Mouse (Mus musculus) heart, embryonic 14.5 days (tissue): ENCODE results near the gene Msl1. TPM values are rescaled to one million over a fixed set of nuclear protein-coding genes. Genes with fewer than 3 reads are reported as not detected.

Experiments used
- ATAC-seq: fragments of 200-750 bp; cut with Nextera tagmentation; 2 replicates; pipeline ENCODE4 v1.8.0; 2017; ENCODE audit warnings: low read depth, moderate TSS enrichment; ENCODE audit not compliant: insufficient number of reproducible peaks, insufficient read depth, low FRiP score
- H3K27ac ChIP-seq, 2 experiments: fragments of 200-500 bp in 1 of 2; fragments of 300-500 bp in 1 of 2; sonication (generic) in 1 of 2; replicated peaks in 1 of 2; 2 replicates each; pipeline ENCODE4 v1.5.1; 2012 to 2014; ENCODE audit warnings: low read depth in 2 of 2, low read length in 2 of 2, control low read depth in 1 of 2, mild to moderate bottlenecking in 1 of 2, mixed read lengths in 1 of 2; ENCODE audit not compliant: control insufficient read depth in 1 of 2, insufficient read depth in 1 of 2
- H3K27me3 ChIP-seq: fragments of 300-500 bp; sonication (generic); 2 replicates; pipeline ENCODE4 v1.6.1; 2014; ENCODE audit warnings: mild to moderate bottlenecking, low read length, control low read depth; ENCODE audit not compliant: control insufficient read depth, insufficient read depth
- H3K36me3 ChIP-seq: fragments of 300-500 bp; sonication (generic); 2 replicates; pipeline ENCODE4 v1.6.1; 2014; ENCODE audit warnings: mild to moderate bottlenecking, control low read depth, low read length, mixed read lengths; ENCODE audit not compliant: control insufficient read depth, insufficient read depth
- H3K4me1 ChIP-seq, 2 experiments: fragments of 200-500 bp in 1 of 2; fragments of 300-500 bp in 1 of 2; sonication (generic) in 1 of 2; 2 replicates each; pipeline ENCODE4 v1.6.1; 2012 to 2014; ENCODE audit warnings: low read length in 2 of 2, control low read depth in 1 of 2, mixed read lengths in 1 of 2; ENCODE audit not compliant: control insufficient read depth in 2 of 2, insufficient read depth in 2 of 2
- H3K4me2 ChIP-seq: fragments of 300-500 bp; sonication (generic); 2 replicates; pipeline ENCODE4 v1.6.1; 2014; ENCODE audit warnings: mild to moderate bottlenecking, low read length
- H3K4me3 ChIP-seq, 2 experiments: fragments of 200-500 bp in 1 of 2; fragments of 300-500 bp in 1 of 2; sonication (generic) in 1 of 2; 2 replicates each; pipeline ENCODE4 v1.5.1; 2012 to 2014; ENCODE audit warnings: low read length in 2 of 2, mild to moderate bottlenecking in 2 of 2, control low read depth in 1 of 2, low read depth in 1 of 2, moderate library complexity in 1 of 2; ENCODE audit not compliant: control insufficient read depth in 1 of 2, insufficient read depth in 1 of 2
- H3K9ac ChIP-seq: fragments of 300-500 bp; sonication (generic); 2 replicates; pipeline ENCODE4 v1.6.1; 2014; ENCODE audit warnings: mild to moderate bottlenecking, low read length
- H3K9me3 ChIP-seq: fragments of 300-500 bp; sonication (generic); 2 replicates; pipeline ENCODE4 v1.6.1; 2016; ENCODE audit warnings: low read length, control low read depth; ENCODE audit not compliant: control insufficient read depth
- WGBS: fragments of 180-500 bp; shearing (Covaris S2); extraction: QIAGEN DNeasy Blood & Tissue Kit; methylation state at CpG from one replicate; pipeline ENCODE4 v1.1.7; 2014; 5-methylcytosine and 5-hydroxymethylcytosine counted together
- polyA plus RNA-seq: library from polyadenylated mRNA; unstranded; fragments of >200 nt; fragmentation: Nextera tagmentation; extraction: Ambion mirVana; gene quantifications from 2 replicates; pipeline ENCODE4 v1.2.1, GENCODE M21; 2014

Msl1 gene
- polyA plus RNA-seq, 1 experiment from 2014 or later, result 15.3 TPM

DNA sequence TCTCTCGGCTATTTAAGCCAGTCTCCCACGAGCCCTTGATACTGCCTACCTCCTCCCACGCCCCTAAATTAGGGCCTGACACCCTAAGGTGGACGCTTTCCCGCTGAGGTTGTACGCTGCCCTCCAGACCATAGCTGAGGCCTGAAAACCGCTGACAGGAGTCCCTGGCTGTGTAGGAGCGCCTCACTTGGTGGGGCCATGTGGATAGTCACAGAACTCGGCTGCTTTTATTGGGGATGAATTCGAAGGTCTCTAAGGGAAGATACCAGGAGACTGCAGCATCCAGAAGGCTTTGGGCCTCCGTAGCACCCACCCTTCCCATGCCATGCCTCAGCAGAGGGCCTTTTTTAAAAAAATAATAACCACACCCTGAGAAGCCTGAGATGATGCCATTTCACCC is 42.6 kb downstream of the Msl1 start:
- no peak for ATAC-seq
- 54% methylated on average over 11 of the region's 11 CpGs for WGBS
- no peaks in the 10 kb centered on the region for H3K9me3 ChIP-seq
- H3K4me2 ChIP-seq, result no peak overlapping the region
- no peak overlapping the region for H3K27ac ChIP-seq
- H3K27me3 ChIP-seq, result peaks cover 15% of the 10 kb centered on the region
- no peak overlapping the region for H3K4me3 ChIP-seq
- peaks cover 0 to 13% of the 10 kb centered on the region in 2 experiments; a peak in 3 of 4 replicates for H3K4me1 ChIP-seq
- H3K9ac ChIP-seq, result peak overlapping the region; percentile 77; the same call in 1 of the 2 replicates
- peaks cover 19% of the 10 kb centered on the region for H3K36me3 ChIP-seq

DNA sequence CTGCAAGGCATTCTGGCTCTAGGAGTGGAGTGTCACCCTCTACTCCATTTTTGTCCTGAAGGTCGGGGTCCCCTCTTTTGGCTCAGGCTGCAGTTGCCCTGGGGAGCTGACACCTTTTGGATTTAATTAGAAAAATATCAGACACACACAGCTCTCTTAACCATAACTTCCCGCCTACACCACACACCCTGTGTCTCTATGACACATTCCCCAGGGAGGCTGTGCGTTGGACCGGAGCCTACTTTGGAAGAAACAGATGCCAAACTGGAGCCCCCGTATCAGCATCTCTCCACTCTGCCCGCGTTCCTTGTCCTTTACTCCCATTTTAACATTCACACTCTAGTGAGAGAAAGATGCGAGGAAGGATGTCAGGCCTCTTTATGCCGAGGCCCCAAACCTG is 43.2 kb downstream of the Msl1 start:
- ATAC-seq, result no peak

DNA sequence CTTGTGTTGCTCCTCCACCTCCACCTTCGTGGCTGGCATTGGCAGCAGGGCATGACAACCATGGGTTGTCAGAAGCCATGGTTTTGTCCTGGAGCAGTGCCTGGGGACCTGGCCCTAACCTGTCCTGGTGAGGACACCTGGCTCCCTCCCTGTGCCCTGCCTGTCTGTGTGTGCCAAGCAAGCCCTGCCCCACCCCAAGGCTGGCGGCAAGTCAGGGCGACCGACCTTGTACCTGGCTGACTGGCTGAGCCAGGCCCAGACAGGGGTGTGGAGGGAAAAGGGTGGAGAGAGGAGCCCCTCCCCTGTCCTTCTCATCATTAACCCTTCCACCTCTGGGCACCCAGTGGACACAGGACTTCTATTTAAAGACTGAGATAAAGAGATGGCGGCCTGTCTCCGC is 44.1 kb downstream of the Msl1 start:
- Histone ChIP-seq H3K4me1 (peaks cover 0 to 13% of the 10 kb centered on the region in 2 experiments; a peak in 3 of 4 replicates), H3K4me3 (no peak overlapping the region), H3K9me3 (no peaks in the 10 kb centered on the region), H3K27me3 (peaks cover 15% of the 10 kb centered on the region), H3K27ac (no peak overlapping the region), H3K36me3 (peaks cover 4% of the 10 kb centered on the region), H3K9ac (no peak overlapping the region), H3K4me2 (no peak overlapping the region)
- 29% methylated on average over 6 of the region's 6 CpGs for WGBS
- ATAC-seq, result no peak

More for the DNA sequence above, 43.2 kb downstream of the Msl1 start:
- peaks cover 15% of the 10 kb centered on the region for H3K27me3 ChIP-seq
- no peak overlapping the region for H3K4me3 ChIP-seq
- no peak overlapping the region for H3K4me2 ChIP-seq
- H3K9me3 ChIP-seq, result no peaks in the 10 kb centered on the region
- peaks cover 0 to 13% of the 10 kb centered on the region in 2 experiments; a peak in 3 of 4 replicates for H3K4me1 ChIP-seq
- peaks cover 13% of the 10 kb centered on the region for H3K36me3 ChIP-seq
- no peak overlapping the region for H3K9ac ChIP-seq
- WGBS, result 61% methylated on average over 9 of the region's 9 CpGs
- no peak overlapping the region for H3K27ac ChIP-seq

DNA sequence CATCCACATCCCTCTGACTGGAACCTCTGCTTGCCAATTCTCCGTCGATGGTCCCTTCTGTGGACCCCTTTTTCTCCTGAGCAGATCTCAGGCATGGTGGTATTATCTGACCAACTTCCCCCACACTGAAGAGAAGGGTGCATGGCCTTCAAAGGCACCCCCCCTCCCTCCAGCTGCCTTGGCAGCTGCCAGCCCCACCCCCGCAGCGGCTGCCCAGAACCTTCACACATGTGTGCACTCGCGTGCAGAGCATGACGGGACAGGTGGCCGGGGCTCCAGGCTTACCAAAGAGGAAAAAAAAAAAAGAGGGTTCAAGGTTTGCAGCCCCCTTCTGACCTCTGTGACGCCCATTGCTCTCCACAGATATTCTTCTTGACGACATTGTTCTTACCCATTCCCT is 44.6 kb downstream of the Msl1 start:
- Histone ChIP-seq H3K27ac (no peak overlapping the region), H3K27me3 (peaks cover 15% of the 10 kb centered on the region), H3K9me3 (no peaks in the 10 kb centered on the region), H3K4me2 (no peak overlapping the region), H3K36me3 (no peaks in the 10 kb centered on the region), H3K9ac (no peak overlapping the region), H3K4me3 (no peak overlapping the region), H3K4me1 (peaks cover 0 to 13% of the 10 kb centered on the region in 2 experiments; a peak in 3 of 4 replicates)
- WGBS, result 54% methylated on average over 10 of the region's 10 CpGs
- no peak for ATAC-seq

DNA sequence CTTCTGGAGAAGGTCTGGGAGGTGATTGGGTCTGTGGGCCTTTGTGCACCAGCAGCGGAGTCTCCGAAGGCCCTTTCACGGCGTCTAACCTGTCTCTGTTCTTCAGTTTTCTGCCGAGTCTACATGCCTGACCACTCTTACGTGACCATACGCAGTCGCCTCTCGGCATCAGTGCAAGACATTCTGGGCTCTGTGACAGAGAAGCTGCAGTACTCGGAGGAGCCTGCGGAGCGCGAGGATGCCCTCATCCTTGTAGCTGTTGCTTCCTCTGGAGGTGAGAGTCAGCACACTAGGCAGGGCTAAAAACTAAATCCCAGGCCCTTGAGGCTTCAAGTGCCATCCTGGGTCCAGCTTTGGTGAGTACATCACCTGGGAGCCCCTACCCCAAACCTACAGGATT is 50.7 kb downstream of the Msl1 start:
- H3K4me3 ChIP-seq, result no peak overlapping the region
- no peak overlapping the region for H3K4me2 ChIP-seq
- no peaks in the 10 kb centered on the region for H3K27me3 ChIP-seq
- peaks cover 4 to 15% of the 10 kb centered on the region in 2 experiments for H3K4me1 ChIP-seq
- 52% methylated on average over 13 of the region's 13 CpGs for WGBS
- no peaks in the 10 kb centered on the region for H3K9me3 ChIP-seq
- H3K36me3 ChIP-seq, result no peaks in the 10 kb centered on the region
- H3K9ac ChIP-seq, result no peak overlapping the region
- no peak for ATAC-seq
- no peak overlapping the region for H3K27ac ChIP-seq

DNA sequence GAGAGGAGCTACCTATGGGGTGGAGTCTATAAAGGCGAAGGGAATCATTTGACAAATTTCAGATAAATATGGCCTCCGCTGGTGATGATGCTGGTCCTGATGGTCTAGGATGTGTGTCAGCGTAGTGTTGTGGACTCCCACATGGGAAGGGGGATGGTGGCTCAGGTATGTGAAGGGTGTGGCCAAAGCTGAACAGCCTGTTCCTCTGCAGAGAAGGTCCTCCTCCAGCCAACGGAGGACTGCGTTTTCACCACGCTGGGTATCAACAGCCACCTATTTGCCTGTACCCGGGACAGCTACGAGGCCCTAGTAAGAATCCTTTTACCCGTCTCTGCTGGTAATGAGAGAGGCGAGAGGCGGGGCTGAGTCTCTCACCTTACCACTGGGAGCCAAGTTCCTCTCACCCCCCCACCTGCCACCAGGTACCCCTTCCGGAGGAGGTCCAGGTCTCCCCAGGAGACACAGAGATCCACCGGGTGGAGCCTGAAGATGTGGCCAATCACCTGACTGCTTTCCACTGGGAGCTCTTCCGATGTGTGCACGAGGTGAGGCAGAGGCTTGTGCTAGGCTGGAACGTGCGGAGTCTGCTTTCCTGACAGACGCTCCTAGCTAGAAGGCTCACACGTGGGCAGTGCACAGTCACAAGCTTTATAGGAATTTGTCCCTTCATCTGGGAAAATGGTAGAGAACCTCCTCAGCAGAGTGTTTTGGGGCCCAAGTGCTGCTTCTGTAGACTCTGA is 51.7 kb downstream of the Msl1 start:
- no peaks in the 10 kb centered on the region for H3K9me3 ChIP-seq
- ATAC-seq, result no peak
- H3K4me1 ChIP-seq, result peaks cover 4 to 15% of the 10 kb centered on the region in 2 experiments
- no peak overlapping the region for H3K4me2 ChIP-seq
- no peak overlapping the region for H3K4me3 ChIP-seq
- H3K27ac ChIP-seq, result no peak overlapping the region
- H3K9ac ChIP-seq, result no peak overlapping the region
- H3K36me3 ChIP-seq, result no peaks in the 10 kb centered on the region
- WGBS, result 51% methylated on average over 19 of the region's 19 CpGs
- no peaks in the 10 kb centered on the region for H3K27me3 ChIP-seq

DNA sequence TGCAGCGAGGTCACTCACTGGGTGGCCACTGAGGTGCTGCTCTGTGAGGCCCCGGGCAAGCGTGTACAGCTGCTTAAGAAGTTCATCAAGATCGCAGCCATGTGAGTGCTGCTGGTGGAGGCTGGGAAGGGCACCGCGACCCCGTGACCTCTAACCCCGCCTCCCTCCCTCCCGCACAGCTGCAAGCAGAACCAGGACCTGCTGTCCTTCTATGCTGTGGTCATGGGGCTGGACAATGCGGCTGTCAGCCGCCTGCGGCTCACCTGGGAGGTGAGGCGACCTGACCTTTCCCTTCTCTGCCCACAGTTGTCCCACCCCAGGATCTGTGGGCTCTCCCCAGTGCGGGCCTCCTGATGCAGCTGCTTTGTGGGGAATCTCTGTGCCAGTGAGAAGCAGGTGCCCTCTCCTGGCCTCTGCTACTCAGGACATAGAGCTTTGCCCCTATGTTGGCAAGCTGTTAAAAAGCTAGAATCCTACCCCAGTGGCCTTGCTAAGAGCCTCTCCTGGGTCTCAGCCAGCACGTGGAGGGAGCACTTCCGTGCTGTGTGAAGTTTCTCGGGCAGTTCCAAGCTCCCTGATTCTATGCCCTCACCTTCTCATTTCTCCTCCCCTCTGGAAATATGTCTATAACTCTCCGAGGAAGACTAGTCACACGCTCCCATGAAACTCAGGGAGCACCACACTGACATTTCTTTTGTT is 54.0 kb downstream of the Msl1 start:
- peak overlapping the region; percentile 44; the same call in 1 of the 2 replicates for H3K9ac ChIP-seq
- H3K4me3 ChIP-seq, result no peak overlapping the region
- H3K4me2 ChIP-seq, result peak overlapping the region; percentile 39
- no peak overlapping the region for H3K27ac ChIP-seq
- WGBS, result 18% methylated on average over 19 of the region's 19 CpGs
- H3K4me1 ChIP-seq, result peaks cover 4 to 15% of the 10 kb centered on the region in 2 experiments
- no peaks in the 10 kb centered on the region for H3K27me3 ChIP-seq
- H3K36me3 ChIP-seq, result no peaks in the 10 kb centered on the region
- no peak for ATAC-seq
- H3K9me3 ChIP-seq, result no peaks in the 10 kb centered on the region
